In the genomic region with DNA sequence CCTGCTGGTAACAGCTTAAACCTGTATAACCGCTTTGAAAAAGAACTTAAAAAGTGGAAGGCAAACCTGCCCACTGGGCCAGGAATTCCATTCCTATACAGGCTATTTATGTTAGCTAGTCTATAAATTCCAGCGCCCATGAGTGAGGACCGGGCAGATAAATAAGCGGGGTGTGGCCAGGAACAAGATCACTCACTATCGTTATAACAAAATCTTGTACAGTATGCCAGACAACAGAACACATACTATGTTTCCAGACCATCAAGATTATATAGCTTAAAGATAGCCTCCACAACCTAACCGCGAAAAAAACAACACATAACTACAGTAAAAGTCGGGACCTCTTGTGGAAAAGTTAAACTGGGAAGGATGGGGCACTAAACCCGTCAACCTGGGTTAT, we compare ENCODE assay signal across 8 mouse cellular contexts. TPM values are rescaled to one million over a fixed set of nuclear protein-coding genes. Genes with fewer than 3 reads are reported as not detected.
A peak's percentile ranks its signal among the peaks of the same experiment; 100 is the strongest.
DNase-seq lines count a peak whose midpoint lies in the region; ATAC-seq and TF ChIP-seq lines count a peak whose summit lies in the region.

No protein-coding gene starts in this region.

- H3K27me3 ChIP-seq in kidney, embryonic 14.5 days (ENCODE audit: control insufficient read depth, insufficient read depth, low read length), result no peaks in the 10 kb centered on the region
- H3K27me3 ChIP-seq in hindbrain, embryonic 15.5 days, result no peaks in the 10 kb centered on the region
- H3K27me3 ChIP-seq in midbrain, embryonic 14.5 days (ENCODE audit: control insufficient read depth, insufficient read depth, low read length), result no peaks in the 10 kb centered on the region

- 2% methylated on average over 9 of the region's 9 CpGs for WGBS in kidney, embryonic 14.5 days
- WGBS in bone marrow, adult 2 months, result 2% methylated on average over 9 of the region's 9 CpGs
- WGBS in hindbrain, embryonic 15.5 days, result 4% methylated on average over 9 of the region's 9 CpGs
- WGBS in midbrain, embryonic 14.5 days, result 3% methylated on average over 9 of the region's 9 CpGs

- TF ChIP-seq CTCF in bone marrow, adult 2 months (IDR thresholded peaks at IDR 0.05; ENCODE audit: control insufficient read depth, insufficient read depth, low read length), result no peak

- DNase-seq in kidney, postnatal 4 days, result no peak
- no peak for DNase-seq in midbrain, embryonic 14.5 days
- no peak for DNase-seq in left cerebral cortex, postnatal 4 days
- DNase-seq in left cerebral cortex, adult 9 months (ENCODE audit: low spot score in 2 of 2), result no peak
- DNase-seq in thymus, postnatal 0 days (ENCODE audit: low spot score), result no peak

- H3K4me2 ChIP-seq in kidney, embryonic 14.5 days (replicated peaks; ENCODE audit: low read depth, low read length), result peak overlapping the region; percentile 63
- H3K4me2 ChIP-seq in hindbrain, embryonic 15.5 days, result peak overlapping the region; percentile 77
- peak overlapping the region; percentile 82 for H3K4me2 ChIP-seq in midbrain, embryonic 14.5 days (ENCODE audit: low read length)

- intact Hi-C loops in left cerebral cortex, postnatal 4 days (cut with DNase I), result no loop called here

- H3K4me1 ChIP-seq in kidney, embryonic 14.5 days (ENCODE audit: control insufficient read depth, insufficient read depth, low read length), result peaks cover 23% of the 10 kb centered on the region
- no peaks in the 10 kb centered on the region for H3K4me1 ChIP-seq in bone marrow, adult 2 months (ENCODE audit: control insufficient read depth, insufficient read depth, low read length)
- H3K4me1 ChIP-seq in hindbrain, embryonic 15.5 days (replicated peaks), result peaks cover 26% of the 10 kb centered on the region
- H3K4me1 ChIP-seq in midbrain, embryonic 14.5 days (ENCODE audit: control insufficient read depth, insufficient read depth, low read length), result peaks cover 20% of the 10 kb centered on the region

- H3K9me3 ChIP-seq in kidney, embryonic 14.5 days (ENCODE audit: control insufficient read depth, low read length), result no peaks in the 10 kb centered on the region
- no peaks in the 10 kb centered on the region for H3K9me3 ChIP-seq in hindbrain, embryonic 15.5 days
- no peaks in the 10 kb centered on the region for H3K9me3 ChIP-seq in midbrain, embryonic 14.5 days (ENCODE audit: control insufficient read depth, low read length)

- H3K9ac ChIP-seq in kidney, embryonic 14.5 days (ENCODE audit: low read depth, low read length), result peak overlapping the region; percentile 70
- H3K9ac ChIP-seq in hindbrain, embryonic 15.5 days, result peak overlapping the region; percentile 64
- H3K9ac ChIP-seq in midbrain, embryonic 14.5 days (replicated peaks; ENCODE audit: low read length), result peak overlapping the region; percentile 60

- peak overlapping the region; percentile 69 for H3K4me3 ChIP-seq in kidney, embryonic 14.5 days (ENCODE audit: low read length)
- H3K4me3 ChIP-seq in bone marrow, adult 2 months (replicated peaks; ENCODE audit: control insufficient read depth, low read depth, low read length), result peak overlapping the region; percentile 98
- peak overlapping the region; percentile 59 for H3K4me3 ChIP-seq in hindbrain, embryonic 15.5 days
- peak overlapping the region; percentile 75 for H3K4me3 ChIP-seq in midbrain, embryonic 14.5 days (replicated peaks; ENCODE audit: low read depth, low read length)

- no peak for TF ChIP-seq POLR2A in bone marrow, adult 2 months (IDR thresholded peaks at IDR 0.05; ENCODE audit: borderline replicate concordance, control insufficient read depth, low read depth, low read length)

- ATAC-seq in kidney, embryonic 14.5 days (ENCODE audit: low FRiP score, low TSS enrichment), result no peak
- no peak for ATAC-seq in hindbrain, embryonic 15.5 days (ENCODE audit: low FRiP score, low read depth)
- ATAC-seq in midbrain, embryonic 14.5 days (ENCODE audit: low FRiP score, low TSS enrichment), result no peak

- peak overlapping the region; percentile 85 for H3K27ac ChIP-seq in kidney, embryonic 14.5 days (ENCODE audit: low read depth, low read length)
- peak overlapping the region; percentile 94 for H3K27ac ChIP-seq in bone marrow, adult 2 months (ENCODE audit: control insufficient read depth, insufficient read depth, low read depth, low read length, poor library complexity)
- peak overlapping the region; percentile 89 for H3K27ac ChIP-seq in hindbrain, embryonic 15.5 days (replicated peaks)
- H3K27ac ChIP-seq in midbrain, embryonic 14.5 days (replicated peaks; ENCODE audit: low read depth, low read length), result peak overlapping the region; percentile 84

- peaks cover 25% of the 10 kb centered on the region for H3K36me3 ChIP-seq in kidney, embryonic 14.5 days (ENCODE audit: control insufficient read depth, insufficient read depth, low read length)
- H3K36me3 ChIP-seq in hindbrain, embryonic 15.5 days, result peaks cover 16% of the 10 kb centered on the region
- H3K36me3 ChIP-seq in midbrain, embryonic 14.5 days (ENCODE audit: control insufficient read depth, insufficient read depth, low read length), result peaks cover 33% of the 10 kb centered on the region

RNA-seq across cellular contexts. Expression of gene Aimp2, which starts 0.7 kb away (rescaled TPM):
- 113 and 120 TPM in 2 replicates for polyA plus RNA-seq in kidney, embryonic 14.5 days (2014; fragmentation: Nextera tagmentation; extraction: Ambion mirVana)
- 21.8 and 24.3 TPM in 2 replicates for polyA plus RNA-seq in bone marrow, adult 2 months (2011; ENCODE audit: insufficient read depth, insufficient read length, low replicate concordance, missing spikeins)
- polyA plus RNA-seq in hindbrain, embryonic 15.5 days (2015; fragmentation: Nextera tagmentation; extraction: Ambion mirVana), result 88.8 and 89.5 TPM in 2 replicates
- polyA plus RNA-seq in midbrain, embryonic 14.5 days (2014; fragmentation: Nextera tagmentation; extraction: Ambion mirVana), result 72.3 and 83.0 TPM in 2 replicates
- 10 to 100 TPM; 58.1 to 59.7 TPM for total RNA-seq in left cerebral cortex, postnatal 4 days (2021)
- 83.7 and 88.0 TPM in 2 replicates for polyA plus RNA-seq in thymus, postnatal 0 days (2015; fragmentation: Nextera tagmentation; extraction: Ambion mirVana)

RNA-seq across cellular contexts. Expression of gene Pms2, which starts 0.8 kb away (rescaled TPM):
- polyA plus RNA-seq in kidney, embryonic 14.5 days (2014; fragmentation: Nextera tagmentation; extraction: Ambion mirVana), result 27.2 and 37.5 TPM in 2 replicates
- 10.1 and 10.3 TPM in 2 replicates for polyA plus RNA-seq in bone marrow, adult 2 months (2011; ENCODE audit: insufficient read depth, insufficient read length, low replicate concordance, missing spikeins)
- 26.8 and 31.0 TPM in 2 replicates for polyA plus RNA-seq in hindbrain, embryonic 15.5 days (2015; fragmentation: Nextera tagmentation; extraction: Ambion mirVana)
- 26.9 and 31.0 TPM in 2 replicates for polyA plus RNA-seq in midbrain, embryonic 14.5 days (2014; fragmentation: Nextera tagmentation; extraction: Ambion mirVana)
- 10 to 100 TPM; 17.2 to 23.2 TPM for total RNA-seq in left cerebral cortex, postnatal 4 days (2021)
- 25.7 and 28.6 TPM in 2 replicates for polyA plus RNA-seq in thymus, postnatal 0 days (2015; fragmentation: Nextera tagmentation; extraction: Ambion mirVana)

RNA-seq across cellular contexts. Expression of gene Ankrd61, which starts 11.4 kb away (rescaled TPM):
- polyA plus RNA-seq in kidney, embryonic 14.5 days (2014; fragmentation: Nextera tagmentation; extraction: Ambion mirVana), result 0.31 and 0.36 TPM in 2 replicates
- not detected in 2 replicates for polyA plus RNA-seq in bone marrow, adult 2 months (2011; ENCODE audit: insufficient read depth, insufficient read length, low replicate concordance, missing spikeins)
- 0.21 and 0.36 TPM in 2 replicates for polyA plus RNA-seq in hindbrain, embryonic 15.5 days (2015; fragmentation: Nextera tagmentation; extraction: Ambion mirVana)
- 0.61 and 0.93 TPM in 2 replicates for polyA plus RNA-seq in midbrain, embryonic 14.5 days (2014; fragmentation: Nextera tagmentation; extraction: Ambion mirVana)
- total RNA-seq in left cerebral cortex, postnatal 4 days (2021), result under 1 TPM; 0.20 to 0.22 TPM
- 0.13 and 0.20 TPM in 2 replicates for polyA plus RNA-seq in thymus, postnatal 0 days (2015; fragmentation: Nextera tagmentation; extraction: Ambion mirVana)

RNA-seq across cellular contexts. Expression of gene Gm42421, which starts 19.0 kb away (rescaled TPM):
- polyA plus RNA-seq in kidney, embryonic 14.5 days (2014; fragmentation: Nextera tagmentation; extraction: Ambion mirVana), result 0.50 and 0.64 TPM in 2 replicates
- 1.5 and 4.5 TPM in 2 replicates for polyA plus RNA-seq in bone marrow, adult 2 months (2011; ENCODE audit: insufficient read depth, insufficient read length, low replicate concordance, missing spikeins)
- 1.5 and 2.6 TPM in 2 replicates for polyA plus RNA-seq in hindbrain, embryonic 15.5 days (2015; fragmentation: Nextera tagmentation; extraction: Ambion mirVana)
- 1.5 and 1.9 TPM in 2 replicates for polyA plus RNA-seq in midbrain, embryonic 14.5 days (2014; fragmentation: Nextera tagmentation; extraction: Ambion mirVana)
- 1 to 10 TPM; 1.9 to 2.1 TPM for total RNA-seq in left cerebral cortex, postnatal 4 days (2021)
- 0.79 and 1.1 TPM in 2 replicates for polyA plus RNA-seq in thymus, postnatal 0 days (2015; fragmentation: Nextera tagmentation; extraction: Ambion mirVana)

RNA-seq across cellular contexts. Expression of gene Rsph10b, which starts 23.9 kb away (rescaled TPM):
- 0.54 and 0.68 TPM in 2 replicates for polyA plus RNA-seq in kidney, embryonic 14.5 days (2014; fragmentation: Nextera tagmentation; extraction: Ambion mirVana)
- polyA plus RNA-seq in bone marrow, adult 2 months (2011; ENCODE audit: insufficient read depth, insufficient read length, low replicate concordance, missing spikeins), result 1.9 and 4.8 TPM in 2 replicates
- 4.0 and 5.2 TPM in 2 replicates for polyA plus RNA-seq in hindbrain, embryonic 15.5 days (2015; fragmentation: Nextera tagmentation; extraction: Ambion mirVana)
- polyA plus RNA-seq in midbrain, embryonic 14.5 days (2014; fragmentation: Nextera tagmentation; extraction: Ambion mirVana), result 3.4 and 3.9 TPM in 2 replicates
- 1 to 10 TPM; 4.7 to 6.0 TPM for total RNA-seq in left cerebral cortex, postnatal 4 days (2021)
- 0.49 and 0.71 TPM in 2 replicates for polyA plus RNA-seq in thymus, postnatal 0 days (2015; fragmentation: Nextera tagmentation; extraction: Ambion mirVana)
